Mouse (Mus musculus) cerebellum, adult 11 months (tissue): ENCODE measurements around the gene A1bg.

Experiments
- DNase-seq: peaks from one replicate; pipeline ENCODE4 v3.0.0; 2022

Gene A1bg

DNA sequence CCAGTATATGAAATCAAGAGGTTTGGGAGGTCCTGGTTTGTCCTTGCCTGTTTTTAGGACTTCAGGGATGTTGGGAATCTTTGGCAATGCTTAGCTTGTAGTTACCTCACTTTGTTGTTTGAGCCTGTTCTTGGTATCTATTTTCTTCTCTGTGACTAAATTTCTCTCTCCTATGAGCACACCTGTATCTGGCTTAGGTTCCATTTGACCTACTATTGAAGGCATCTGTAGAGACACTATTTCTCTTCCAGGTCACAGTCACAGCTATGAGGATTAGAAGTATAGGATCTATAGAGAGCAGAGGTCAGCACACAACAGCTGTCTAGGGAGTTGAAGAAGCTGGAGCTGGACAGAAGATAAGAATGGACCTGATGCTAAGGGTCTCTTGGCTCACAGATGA lies at the start of gene A1bg:
A1bg (minus strand) TSS at position 101 of the 400 bp plus-strand sequence.
- no peak for DNase-seq

DNA sequence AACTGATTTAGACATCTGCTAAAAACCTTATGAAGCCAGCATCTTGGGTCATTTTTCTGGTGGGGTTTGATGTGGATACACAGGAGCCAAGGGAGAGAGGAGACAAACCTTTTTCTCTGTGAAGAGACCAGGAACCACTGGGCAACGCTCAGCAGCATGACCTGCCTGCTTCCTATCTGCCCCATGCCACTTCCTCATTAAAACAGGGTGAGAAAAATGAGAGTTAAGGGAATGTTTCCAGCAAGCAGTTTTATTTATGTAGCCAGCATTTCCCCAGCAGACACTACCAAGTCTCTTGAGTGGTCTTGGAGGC lies 45.7 kb upstream of the A1bg start:
- DNase-seq = no peak

DNA sequence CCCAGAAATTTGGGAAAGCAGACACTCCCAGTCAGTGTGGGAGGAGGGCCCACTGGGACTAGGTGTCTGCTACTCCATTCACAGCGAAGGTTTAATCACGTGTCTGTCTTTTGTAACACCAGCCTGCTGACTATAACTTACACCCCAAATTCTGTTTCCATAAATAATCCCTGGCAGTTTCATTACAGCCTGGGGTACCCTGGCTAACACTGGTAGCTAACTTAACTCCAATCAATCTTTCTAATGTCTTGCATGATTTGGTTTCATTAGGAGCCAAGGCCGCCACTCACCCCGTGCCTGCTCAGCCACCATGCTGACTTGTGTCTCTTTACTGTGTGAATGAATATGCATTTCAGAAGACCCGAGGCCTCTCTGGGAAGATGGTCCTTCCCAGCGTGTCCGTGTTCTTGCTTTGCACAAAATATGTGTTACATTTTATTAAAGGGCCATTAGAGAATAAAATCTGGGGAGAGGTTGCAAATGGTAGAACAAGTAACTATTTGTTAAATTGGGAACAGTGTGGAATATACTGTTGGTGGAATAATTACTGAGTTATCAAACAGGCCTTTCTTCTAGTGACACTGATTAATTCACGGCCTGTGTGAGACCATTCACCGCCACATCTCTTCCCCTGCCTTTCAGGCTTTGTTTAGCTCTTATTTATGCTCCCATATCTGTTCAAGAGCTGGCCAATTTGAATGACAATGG lies 45.2 kb upstream of the A1bg start:
- DNase-seq = no peak

- no peak for DNase-seq
Measured at GRCm38 (mm10) chr15:60925686-60926085, 2.9 kb upstream of the A1bg start.

DNA sequence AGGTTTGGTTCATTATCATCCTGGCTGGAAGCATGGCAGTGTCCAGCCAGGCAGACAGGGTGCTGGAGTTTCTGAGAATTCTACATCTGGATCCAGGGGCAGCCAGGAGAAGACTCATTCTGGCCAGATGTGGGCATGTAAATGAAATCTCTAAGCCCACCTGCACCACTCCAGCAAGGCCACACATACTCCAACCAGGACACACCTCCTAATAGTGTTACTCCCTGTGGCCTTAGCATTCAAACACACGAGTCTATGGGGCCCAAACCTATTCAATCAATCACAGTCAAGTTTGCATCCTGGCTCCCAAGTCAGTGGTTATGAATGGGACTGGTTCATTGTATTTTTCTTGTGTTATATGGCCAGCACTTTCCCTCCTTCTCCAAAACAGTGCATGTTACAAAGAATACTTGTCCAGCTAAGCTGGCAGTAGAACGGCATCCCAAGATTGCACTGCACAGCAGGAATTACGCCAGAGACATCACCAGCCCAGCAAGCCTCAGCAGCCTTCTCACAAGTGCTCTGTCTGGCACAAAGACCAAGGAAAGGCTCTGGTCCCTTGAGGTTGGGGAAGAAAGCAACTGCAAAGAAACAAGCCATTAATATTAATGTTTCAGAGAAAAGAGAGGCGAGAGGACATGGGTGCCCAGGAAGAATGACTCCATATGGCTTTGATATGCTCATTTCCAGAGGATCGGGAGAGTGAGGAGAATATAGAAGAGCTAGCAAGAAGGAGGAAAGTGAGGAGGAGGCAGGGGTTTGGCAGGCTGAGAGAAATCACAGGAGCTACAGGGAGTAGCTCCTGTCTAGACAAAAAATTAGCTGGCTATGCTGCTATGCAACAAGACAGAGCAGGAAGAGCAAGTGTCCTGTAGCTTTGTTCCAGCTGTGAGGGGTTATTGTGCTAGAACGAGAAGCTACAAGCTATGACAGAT lies 18.8 kb downstream of the A1bg start:
- DNase-seq = no peak

DNA sequence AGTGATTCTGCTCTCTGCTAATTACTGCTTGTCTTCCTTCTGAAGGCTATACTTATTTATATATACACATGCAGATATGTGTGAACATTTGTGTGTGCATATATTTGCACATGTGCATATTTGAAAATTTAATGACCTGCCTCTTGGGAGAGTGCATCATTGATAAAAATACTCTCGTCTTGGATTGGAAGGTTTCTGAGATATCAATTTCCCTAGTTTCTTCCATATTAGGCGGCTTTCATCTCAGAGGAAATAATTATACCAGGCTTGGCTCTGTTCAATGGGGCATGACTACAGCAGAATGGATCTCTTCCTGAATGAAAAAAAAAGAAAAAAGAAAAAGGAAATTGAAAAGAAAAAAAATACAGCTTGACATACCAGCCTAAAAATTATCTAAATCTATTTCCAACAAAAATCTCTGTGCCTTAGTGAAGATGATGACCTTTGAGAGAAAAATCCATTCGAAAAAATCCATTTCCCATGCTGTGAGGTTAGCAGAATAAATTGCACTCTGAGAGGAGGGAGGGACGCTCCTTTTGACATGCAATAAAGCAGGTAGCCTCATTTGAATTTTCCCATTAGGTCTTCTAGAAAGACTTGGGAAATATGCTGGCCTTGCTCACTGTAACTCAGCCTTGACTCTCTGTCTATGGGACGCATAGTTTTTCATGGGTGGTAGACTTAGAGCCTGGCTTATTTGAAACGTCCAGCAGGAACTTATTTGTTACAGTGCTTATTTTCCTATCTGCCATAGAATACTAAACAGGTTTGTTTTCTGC lies 24.4 kb downstream of the A1bg start:
- no peak for DNase-seq

- DNase-seq = no peak
Measured at GRCm38 (mm10) chr15:60896040-60896439, 26.8 kb downstream of the A1bg start.

DNA sequence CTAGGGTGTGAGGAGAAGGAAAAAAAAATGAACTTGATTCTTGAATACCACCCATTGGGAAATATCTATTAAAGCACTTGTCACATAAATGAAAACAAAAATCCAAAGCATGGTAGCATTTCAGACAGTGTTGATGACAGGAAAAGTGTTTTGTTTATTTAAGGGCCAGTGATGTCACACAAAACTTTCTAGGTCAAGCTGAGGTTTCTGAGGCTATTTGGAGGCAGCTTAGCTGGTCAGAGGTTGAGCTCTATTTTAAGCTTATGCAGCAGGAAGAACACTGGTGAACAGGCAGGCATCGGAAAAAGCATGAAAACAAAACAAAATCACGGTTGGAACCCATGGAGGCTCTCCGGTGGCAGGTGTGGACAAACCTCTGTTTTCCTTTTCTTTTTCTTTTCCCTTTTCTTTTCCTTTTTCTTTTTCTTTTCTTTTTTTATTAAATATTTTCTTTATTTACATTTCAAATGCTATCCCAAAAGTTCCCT lies 29.8 kb downstream of the A1bg start:
- DNase-seq = no peak

DNA sequence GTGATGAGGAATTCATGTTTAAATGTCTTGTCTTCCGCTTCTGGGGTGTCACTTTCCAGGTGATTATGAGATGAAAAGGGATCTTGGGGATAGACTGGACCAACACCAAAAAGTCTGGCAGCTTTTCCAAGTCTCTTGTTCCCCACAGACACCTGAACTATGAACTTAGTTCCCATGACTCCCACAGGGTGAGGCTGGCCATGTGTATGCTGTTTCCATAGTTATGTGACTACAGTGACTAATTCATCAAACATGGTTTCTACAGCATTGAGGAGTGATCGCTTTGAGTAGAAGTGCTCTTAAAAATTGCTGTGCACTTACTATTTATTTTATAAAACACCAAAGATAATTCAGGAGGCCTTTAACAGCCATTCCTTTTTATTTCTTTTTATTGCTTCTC lies 34.1 kb downstream of the A1bg start:
- DNase-seq = no peak

DNA sequence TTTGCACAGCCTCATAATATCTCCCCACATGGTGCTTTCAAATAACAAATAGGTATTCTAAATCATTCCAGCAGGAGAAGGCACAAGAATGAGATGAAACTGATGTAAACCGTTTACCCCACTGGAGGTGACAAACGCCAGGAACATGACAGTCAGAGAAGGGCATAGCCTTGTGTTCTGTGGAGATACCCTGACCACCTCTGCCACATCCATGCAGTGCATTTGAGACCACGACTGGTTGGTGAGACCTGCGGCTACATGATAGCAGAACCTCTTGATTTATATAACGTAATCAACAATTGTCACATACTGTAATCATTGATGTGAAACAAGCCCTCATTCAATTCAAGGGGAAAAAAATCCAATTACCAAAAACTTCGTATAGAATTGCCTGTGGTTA lies 47.1 kb downstream of the A1bg start:
- DNase-seq = no peak

DNA sequence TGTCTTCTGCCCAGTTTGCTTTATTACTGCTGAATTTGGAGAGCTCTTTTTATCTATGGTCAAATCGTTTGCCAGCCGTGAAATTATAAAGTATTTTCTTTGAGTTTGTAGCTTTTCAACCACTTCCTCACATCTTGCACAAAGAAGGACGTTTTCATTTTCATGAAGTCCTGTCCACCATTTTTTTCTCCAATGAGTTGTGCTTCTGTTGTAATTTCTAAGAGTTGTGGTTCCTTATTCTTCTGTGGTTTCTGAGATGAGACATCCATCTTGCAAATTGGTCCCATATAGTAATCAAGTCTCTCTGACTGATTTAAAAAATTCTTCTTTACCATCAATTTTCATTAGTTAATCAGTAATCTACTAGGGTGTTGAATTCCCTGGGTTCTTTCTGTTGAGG lies 60.4 kb downstream of the A1bg start:
- DNase-seq = no peak

DNA sequence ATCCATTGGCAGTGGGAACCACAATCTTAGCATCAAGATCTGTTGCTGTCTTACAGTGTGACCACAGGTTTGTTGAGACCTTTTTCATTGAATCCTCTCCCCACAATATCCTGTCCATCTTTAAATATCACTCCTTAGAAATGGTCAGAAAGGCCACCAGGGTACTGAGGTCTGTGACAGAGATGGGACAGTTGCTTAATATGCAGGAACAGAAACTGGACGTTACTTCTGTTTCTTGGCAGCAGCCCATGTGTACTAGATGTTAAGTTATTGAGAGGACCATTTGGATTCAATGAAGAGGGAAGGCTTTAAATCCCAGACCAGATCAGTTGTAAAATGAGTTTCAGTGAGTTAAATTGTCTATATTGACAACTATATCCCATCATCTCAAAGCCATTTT lies 67.7 kb downstream of the A1bg start:
- no peak for DNase-seq

DNA sequence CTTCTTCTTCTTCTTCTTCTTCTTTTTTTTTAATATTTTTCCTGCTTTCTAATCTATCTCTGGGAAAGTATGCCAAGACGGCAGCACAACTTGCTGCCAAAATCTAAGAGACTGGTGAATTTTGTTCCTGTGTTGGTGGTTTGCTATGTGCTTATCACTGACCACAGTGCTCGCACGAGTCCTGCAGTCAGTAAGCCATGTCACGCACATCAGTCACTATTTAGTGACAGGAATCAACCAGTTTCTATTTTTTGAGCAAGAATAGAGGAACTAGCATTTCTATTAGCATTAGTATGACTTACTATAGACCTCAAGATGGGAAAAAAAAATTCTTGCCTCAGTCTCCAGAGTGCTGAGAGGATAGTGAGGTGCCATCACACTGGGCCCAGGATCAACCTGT lies 68.7 kb downstream of the A1bg start:
- no peak for DNase-seq

DNA sequence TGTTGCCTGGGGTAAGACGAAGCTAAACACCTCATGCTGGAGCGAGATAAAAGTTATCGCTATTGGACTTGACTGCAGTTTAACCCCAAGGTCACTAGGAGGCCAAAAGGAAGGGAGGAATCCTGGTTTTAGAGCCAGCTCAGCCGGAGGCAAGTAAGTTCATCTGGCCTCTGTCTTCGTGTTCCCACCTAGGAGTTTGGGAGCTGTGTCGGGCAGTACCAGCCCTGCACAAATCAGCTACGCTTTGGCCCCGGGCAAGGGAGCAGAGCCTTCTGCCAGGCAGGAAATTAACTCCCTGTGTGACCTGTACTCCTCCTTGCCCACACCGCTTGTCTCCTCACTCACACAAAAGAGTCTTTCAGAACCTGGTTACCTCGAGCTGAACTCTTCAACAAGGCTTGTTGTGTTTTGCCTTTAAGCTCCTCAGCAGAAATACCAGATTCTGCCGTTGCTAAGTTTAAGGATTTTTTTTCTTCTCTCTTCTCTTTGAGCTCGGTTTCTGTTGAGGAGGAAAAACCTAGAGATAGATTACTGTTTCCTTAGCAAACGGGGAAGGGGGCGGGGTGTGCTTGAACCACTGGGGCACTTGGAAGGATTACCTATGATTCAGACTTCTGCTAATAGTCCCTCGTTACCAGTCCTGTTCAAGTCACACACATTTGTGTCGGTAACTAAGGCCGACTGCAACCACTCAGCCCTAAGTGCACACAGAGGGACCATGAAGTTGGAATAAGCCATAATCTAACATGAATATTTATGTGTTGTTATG lies 69.4 kb downstream of the A1bg start, which contains the start of gene Fam84b:
Fam84b (minus strand) TSS at position 548 of the 769 bp plus-strand sequence.
- no peak for DNase-seq

DNA sequence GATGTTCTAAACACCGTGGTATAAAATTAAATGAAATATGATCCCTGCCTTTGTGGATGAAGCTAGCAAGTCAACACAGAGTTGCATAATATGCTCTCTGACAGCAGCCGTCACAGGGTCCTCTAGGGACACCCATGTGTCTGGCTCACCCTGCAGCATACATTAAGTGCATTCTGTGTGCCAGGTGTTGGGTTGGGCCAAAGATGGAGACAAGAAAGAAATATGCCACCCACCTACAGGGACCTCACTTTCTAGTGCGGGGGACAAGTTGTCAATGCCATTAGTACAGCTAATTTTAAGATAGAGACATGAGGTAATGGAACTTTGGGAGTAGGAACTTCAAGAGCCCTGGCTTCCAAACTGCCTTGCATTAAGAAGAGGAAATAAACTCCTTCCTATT lies 74.2 kb downstream of the A1bg start:
- no peak for DNase-seq
